Mouse (Mus musculus) limb, embryonic 14.5 days (tissue): Measurements from ENCODE around the gene Mbd3. TPM values are rescaled to one million over a fixed set of nuclear protein-coding genes. Genes with fewer than 3 reads are reported as not detected.

Source experiments
- ATAC-seq: fragments of 200-750 bp; cut with Nextera tagmentation; 2 replicates; pipeline ENCODE4 v1.8.0; 2017; ENCODE audit warnings: low read depth, moderate number of reproducible peaks, moderate TSS enrichment; ENCODE audit not compliant: low FRiP score
- DNase-seq: peaks from one replicate; pipeline ENCODE4 v3.0.0-alpha.2; 2015; ENCODE audit warnings: low spot score
- H3K27ac ChIP-seq: fragments of 300-500 bp; sonication (generic); replicated peaks from 2 replicates; pipeline ENCODE4 v1.5.1; 2014; ENCODE audit warnings: low read depth, mild to moderate bottlenecking, low read length, moderate library complexity, mixed read lengths
- H3K27me3 ChIP-seq: fragments of 300-500 bp; sonication (generic); 2 replicates; pipeline ENCODE4 v1.6.1; 2014; ENCODE audit warnings: low read length, mixed read lengths; ENCODE audit not compliant: control insufficient read depth, insufficient read depth
- H3K36me3 ChIP-seq: fragments of 300-500 bp; sonication (generic); 2 replicates; pipeline ENCODE4 v1.6.1; 2014; ENCODE audit warnings: mild to moderate bottlenecking, low read length, moderate library complexity, mixed read lengths; ENCODE audit not compliant: control insufficient read depth, insufficient read depth
- H3K4me1 ChIP-seq: fragments of 300-500 bp; sonication (generic); 2 replicates; pipeline ENCODE4 v1.6.1; 2014; ENCODE audit warnings: antibody characterized with exemption, low read length, mixed read lengths; ENCODE audit not compliant: control insufficient read depth, insufficient read depth
- H3K4me2 ChIP-seq: fragments of 300-500 bp; sonication (generic); replicated peaks from 2 replicates; pipeline ENCODE4 v1.6.1; 2014; ENCODE audit warnings: low read depth, mild to moderate bottlenecking, low read length, moderate library complexity; ENCODE audit not compliant: severe bottlenecking
- H3K4me3 ChIP-seq: fragments of 300-500 bp; sonication (generic); replicated peaks from 2 replicates; pipeline ENCODE4 v1.5.1; 2014; ENCODE audit warnings: low read length
- H3K9ac ChIP-seq: fragments of 300-500 bp; sonication (generic); 2 replicates; pipeline ENCODE4 v1.6.1; 2014; ENCODE audit warnings: mild to moderate bottlenecking, low read depth, low read length, moderate library complexity; ENCODE audit not compliant: severe bottlenecking
- H3K9me3 ChIP-seq: fragments of 300-500 bp; sonication (generic); 2 replicates; pipeline ENCODE4 v1.6.1; 2016; ENCODE audit warnings: low read length; ENCODE audit not compliant: control insufficient read depth
- POLR2A ChIP-seq: fragments of 200-500 bp; IDR thresholded peaks from 2 replicates; pipeline ENCODE4 v1.8.0; 2012; ENCODE audit warnings: inconsistent platforms, mild to moderate bottlenecking, moderate library complexity, borderline replicate concordance; ENCODE audit not compliant: insufficient read depth, insufficient read length; ENCODE audit errors: extremely low read depth
- WGBS: fragments of 180-500 bp; shearing (Covaris S2); extraction: QIAGEN DNeasy Blood & Tissue Kit; methylation state at CpG from one replicate; pipeline ENCODE4 v1.1.7; 2014; 5-methylcytosine and 5-hydroxymethylcytosine counted together
- polyA plus RNA-seq, 2 experiments: library from polyadenylated mRNA; depleted of rRNA in 1 of 2; stranded (reverse) in 1 of 2; unstranded in 1 of 2; fragments of >200 nt; fragmentation: Nextera tagmentation in 1 of 2; extraction: Ambion mirVana in 1 of 2; gene quantifications; 2 replicates each; pipeline versions ENCODE4 v1.2.1 to v1.2.3; 2012 to 2014

Gene Mbd3
- polyA plus RNA-seq, 2 experiments, result 196 to 267 TPM

GRCm38 (mm10) chr10:80395025-80395627, 4.2 kb downstream of the Mbd3 start:
- TF ChIP-seq POLR2A, result no peak
- H3K9ac ChIP-seq, result no peak overlapping the region
- ATAC-seq (no peak), DNase-seq (no peak)
- peaks cover 15% of the 10 kb centered on the region for H3K4me1 ChIP-seq
- no peak overlapping the region for H3K27ac ChIP-seq
- H3K36me3 ChIP-seq, result peaks cover 70% of the 10 kb centered on the region
- no peaks in the 10 kb centered on the region for H3K9me3 ChIP-seq
- no peak overlapping the region for H3K4me2 ChIP-seq
- no peak overlapping the region for H3K4me3 ChIP-seq
- WGBS, result 95% methylated on average over 35 of the region's 35 CpGs
- H3K27me3 ChIP-seq, result no peaks in the 10 kb centered on the region

GRCm38 (mm10) chr10:80392687-80393086, 6.7 kb downstream of the Mbd3 start:
- Histone ChIP-seq H3K4me2 (no peak overlapping the region), H3K9ac (no peak overlapping the region), H3K27ac (no peak overlapping the region), H3K36me3 (peaks cover 70% of the 10 kb centered on the region), H3K4me1 (peaks cover 19% of the 10 kb centered on the region), H3K9me3 (no peaks in the 10 kb centered on the region), H3K27me3 (no peaks in the 10 kb centered on the region), H3K4me3 (no peak overlapping the region)
- ATAC-seq (no peak), DNase-seq (no peak)
- 86% methylated on average over 5 of the region's 5 CpGs for WGBS
- no peak for TF ChIP-seq POLR2A

GRCm38 (mm10) chr10:80390697-80391096, 8.7 kb downstream of the Mbd3 start:
- Histone ChIP-seq H3K4me2 (no peak overlapping the region), H3K9ac (no peak overlapping the region), H3K4me3 (no peak overlapping the region), H3K36me3 (peaks cover 52% of the 10 kb centered on the region), H3K27ac (no peak overlapping the region), H3K27me3 (no peaks in the 10 kb centered on the region), H3K9me3 (no peaks in the 10 kb centered on the region), H3K4me1 (peaks cover 9% of the 10 kb centered on the region)
- WGBS, result 88% methylated on average over 9 of the region's 9 CpGs
- ATAC-seq (no peak), DNase-seq (no peak)
- no peak for TF ChIP-seq POLR2A

- whole genome bisulfite sequencing, result 64% methylated on average over 4 of the region's 4 CpGs
- no peak overlapping the region for H3K27ac ChIP-seq
Measured at GRCm38 (mm10) chr10:80389185-80389708, 10.1 kb downstream of the Mbd3 start.

GRCm38 (mm10) chr10:80388731-80389130, 10.6 kb downstream of the Mbd3 start:
- Histone ChIP-seq H3K27ac (no peak overlapping the region), H3K4me3 (no peak overlapping the region), H3K4me2 (no peak overlapping the region)

More at GRCm38 (mm10) chr10:80389185-80389708, 10.1 kb downstream of the Mbd3 start:
- peaks cover 44% of the 10 kb centered on the region for H3K36me3 ChIP-seq
- no peak overlapping the region for H3K4me2 ChIP-seq
- H3K9me3 ChIP-seq, result no peaks in the 10 kb centered on the region
- TF ChIP-seq POLR2A, result no peak
- ATAC-seq (no peak), DNase-seq (no peak)
- no peaks in the 10 kb centered on the region for H3K27me3 ChIP-seq
- H3K4me1 ChIP-seq, result peaks cover 22% of the 10 kb centered on the region
- no peak overlapping the region for H3K9ac ChIP-seq
- H3K4me3 ChIP-seq, result no peak overlapping the region

More at GRCm38 (mm10) chr10:80388731-80389130, 10.6 kb downstream of the Mbd3 start:
- Histone ChIP-seq H3K4me1 (peaks cover 23% of the 10 kb centered on the region), H3K36me3 (peaks cover 42% of the 10 kb centered on the region), H3K9me3 (no peaks in the 10 kb centered on the region), H3K9ac (no peak overlapping the region), H3K27me3 (no peaks in the 10 kb centered on the region)
- DNase-seq (no peak), ATAC-seq (no peak)
- TF ChIP-seq POLR2A, result no peak
- WGBS, result 11% methylated on average over 2 of the region's 2 CpGs
